Comparison of ENCODE assay signal across 8 mouse cellular contexts in the genomic region with DNA sequence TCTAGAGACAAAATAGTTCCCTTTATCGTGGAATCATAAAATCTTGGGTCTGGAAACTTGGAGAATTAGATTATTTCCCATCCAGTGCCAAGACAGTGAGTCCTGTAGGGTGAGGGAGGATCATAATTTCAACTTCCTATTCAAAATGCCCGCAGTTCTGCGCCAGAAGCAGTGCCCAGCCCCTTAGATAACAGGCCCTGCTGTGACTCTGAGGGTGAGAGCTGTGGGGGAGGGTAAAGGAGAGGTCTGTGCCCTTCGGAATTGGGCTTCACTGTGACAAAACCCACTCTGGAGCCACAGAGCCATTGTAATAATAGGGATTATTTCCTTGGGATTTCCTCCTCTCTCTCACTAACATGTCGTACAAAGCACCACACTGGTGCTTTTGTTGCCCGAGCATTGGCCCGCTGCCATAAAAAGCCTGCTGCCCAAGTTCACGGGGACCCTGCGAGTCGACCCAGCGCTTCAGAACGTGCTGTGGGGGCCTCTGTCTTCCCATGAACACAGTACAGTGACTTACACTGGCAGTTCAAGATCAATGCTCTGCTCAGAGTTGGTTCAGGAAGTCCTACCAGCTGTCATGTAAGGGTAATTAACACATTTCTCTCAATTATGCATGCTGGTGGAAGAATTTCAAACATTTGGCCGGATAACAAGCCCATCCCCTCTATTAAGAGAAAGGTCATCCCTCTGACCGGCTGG.
DNase-seq lines count a peak whose midpoint lies in the region; ATAC-seq and TF ChIP-seq lines count a peak whose summit lies in the region.

No protein-coding gene starts in this region.

- no peaks in the 10 kb centered on the region for H3K27me3 ChIP-seq in heart, embryonic 12.5 days (replicated peaks)
- H3K27me3 ChIP-seq in kidney, embryonic 15.5 days: no peaks in the 10 kb centered on the region

- peaks cover 6% of the 10 kb centered on the region for H3K36me3 ChIP-seq in heart, embryonic 12.5 days
- H3K36me3 ChIP-seq in kidney, embryonic 15.5 days: peaks cover 9% of the 10 kb centered on the region; the same call in 1 of the 2 replicates

- peak; percentile 96 for DNase-seq in heart, adult 11 months
- no peak for DNase-seq in heart, postnatal 25 days (ENCODE audit: low spot score)
- peak; percentile 45 to 60 for DNase-seq in lung, adult 18-20 months
- DNase-seq in thymus, adult 18-20 months: no peak

- H3K4me3 ChIP-seq in heart, embryonic 12.5 days: peak overlapping the region; percentile 7; the same call in 1 of the 2 replicates
- H3K4me3 ChIP-seq in kidney, embryonic 15.5 days (replicated peaks): no peak overlapping the region
- H3K4me3 ChIP-seq in olfactory bulb, adult 2 months (ENCODE audit: insufficient read depth, low read depth, low read length): no peak overlapping the region

- H3K9me3 ChIP-seq in heart, embryonic 12.5 days (replicated peaks): no peaks in the 10 kb centered on the region
- H3K9me3 ChIP-seq in kidney, embryonic 15.5 days (replicated peaks): no peaks in the 10 kb centered on the region

- ATAC-seq in common myeloid progenitor, adult 5-6 weeks (replicated peaks; ENCODE audit: low read depth, poor library complexity, severe bottlenecking): peak; percentile 81
- ATAC-seq in heart, embryonic 12.5 days (ENCODE audit: insufficient number of reproducible peaks, low FRiP score): peak; percentile 50
- peak; percentile 84 for ATAC-seq in kidney, embryonic 15.5 days (replicated peaks; ENCODE audit: low FRiP score)

- H3K9ac ChIP-seq in heart, embryonic 12.5 days: peak overlapping the region; percentile 62
- 0 out of 2 replicates have a peak overlapping the region, but pooled peaks have one; percentile 5 for H3K9ac ChIP-seq in kidney, embryonic 15.5 days

- 11% methylated on average over 14 of the region's 14 CpGs for WGBS in heart, embryonic 12.5 days
- 20% methylated on average over 14 of the region's 14 CpGs for WGBS in kidney, embryonic 15.5 days
- 18% methylated on average over 14 of the region's 14 CpGs for WGBS in olfactory bulb, adult 2 months

- H3K27ac ChIP-seq in heart, embryonic 12.5 days (ENCODE audit: poor library complexity, severe bottlenecking): peak overlapping the region; percentile 89
- H3K27ac ChIP-seq in kidney, embryonic 15.5 days: peak overlapping the region; percentile 87
- H3K27ac ChIP-seq in olfactory bulb, adult 2 months (ENCODE audit: insufficient read depth, low read depth, low read length): peak overlapping the region; percentile 20; the same call in 1 of the 2 replicates

- peak overlapping the region; percentile 50 for H3K4me2 ChIP-seq in heart, embryonic 12.5 days
- H3K4me2 ChIP-seq in kidney, embryonic 15.5 days: peak overlapping the region; percentile 20

- peaks cover 54% of the 10 kb centered on the region for H3K4me1 ChIP-seq in heart, embryonic 12.5 days (replicated peaks)
- peaks cover 44% of the 10 kb centered on the region for H3K4me1 ChIP-seq in kidney, embryonic 15.5 days
- peaks cover 12% of the 10 kb centered on the region for H3K4me1 ChIP-seq in olfactory bulb, adult 2 months (ENCODE audit: control insufficient read depth, insufficient read depth, low read length)

- TF ChIP-seq POLR2A in olfactory bulb, adult 2 months (IDR thresholded peaks at IDR 0.05; ENCODE audit: insufficient read depth, low read depth, low read length): no peak

- intact Hi-C loops in heart, postnatal 25 days (cut with DNase I): no loop called here

- TF ChIP-seq CTCF in olfactory bulb, adult 2 months (IDR thresholded peaks at IDR 0.05; ENCODE audit: insufficient read depth, low read depth, low read length): no peak

Comparison
In these comparisons a context has a peak if more than half of its experiments do, and no peak if none do; other contexts are left out.
1. DNase-seq: peak in heart, adult 11 months (single experiment) and lung, adult 18-20 months (2 of 2); none in heart, postnatal 25 days (single experiment) and thymus, adult 18-20 months (0 of 2).
2. H3K27ac ChIP-seq: peak in every context shown above with its lines; median percentile 89 in heart, embryonic 12.5 days; 87 in kidney, embryonic 15.5 days; 20 in olfactory bulb, adult 2 months.
3. Peak in every context shown above with its lines, with median percentiles within 50 percentile points of each other: ATAC-seq.